18 mouse cellular contexts compared by ENCODE assay signal in genomic region chr4:104835096-104835495, GRCm38 (mm10). TPM values are rescaled to one million over a fixed set of nuclear protein-coding genes. Genes with fewer than 3 reads are reported as not detected.
A peak's percentile ranks its signal among the peaks of the same experiment; 100 is the strongest.
DNase-seq lines count a peak whose midpoint lies in the region; ATAC-seq and TF ChIP-seq lines count a peak whose summit lies in the region.
"Had no signal": no experiment of that assay in that cellular context is flagged by ENCODE, and none has a peak within 500 bp of the region (broad histone marks: within the 10 kb centered on the region; RNA-seq: fewer than 3 reads in every experiment).

No protein-coding gene starts in this region.

- H3K4me2 ChIP-seq in liver, embryonic 11.5 days: no peak overlapping the region
- H3K4me2 ChIP-seq in forebrain, embryonic 13.5 days: no peak overlapping the region
- no peak overlapping the region for H3K4me2 ChIP-seq in hindbrain, postnatal 0 days (ENCODE audit: low read depth, low read length)
- no peak overlapping the region for H3K4me2 ChIP-seq in stomach, postnatal 0 days (replicated peaks; ENCODE audit: low read depth)
- no peak overlapping the region for H3K4me2 ChIP-seq in kidney, embryonic 15.5 days
- H3K4me2 ChIP-seq: embryonic facial prominence, embryonic 15.5 days; limb, embryonic 13.5 days; lung, embryonic 15.5 days had no signal

- no peaks in the 10 kb centered on the region for H3K79me2 ChIP-seq in liver, adult 2 months (ENCODE audit: control insufficient read depth, insufficient read depth, low read length)

- no peak for TF ChIP-seq POLR2A in liver, adult 2 months (IDR thresholded peaks at IDR 0.05; ENCODE audit: extremely low read depth, insufficient read depth, low read length)

- peaks cover 13% of the 10 kb centered on the region for H3K4me1 ChIP-seq in liver, adult 2 months (ENCODE audit: control insufficient read depth, insufficient read depth, low read length)
- no peaks in the 10 kb centered on the region for H3K4me1 ChIP-seq in liver, embryonic 11.5 days (replicated peaks; ENCODE audit: control insufficient read depth, insufficient read depth, low read length)
- peaks cover 14% of the 10 kb centered on the region for H3K4me1 ChIP-seq in forebrain, embryonic 13.5 days
- no peaks in the 10 kb centered on the region for H3K4me1 ChIP-seq in hindbrain, postnatal 0 days (ENCODE audit: insufficient read depth, low read length)
- H3K4me1 ChIP-seq in stomach, postnatal 0 days (replicated peaks; ENCODE audit: control insufficient read depth, insufficient read depth): no peaks in the 10 kb centered on the region
- H3K4me1 ChIP-seq in kidney, embryonic 15.5 days: no peaks in the 10 kb centered on the region
- H3K4me1 ChIP-seq: embryonic facial prominence, embryonic 15.5 days; limb, embryonic 13.5 days; lung, embryonic 15.5 days had no signal

- peak; percentile 59 for DNase-seq in liver, adult 2 months (ENCODE audit: extremely low read depth, low read depth, low spot score)
- DNase-seq in liver, embryonic 11.5 days (ENCODE audit: low spot score): no peak
- DNase-seq in hindbrain, postnatal 0 days (ENCODE audit: low spot score): peak; percentile 71
- peak; percentile 45 for DNase-seq in retina, embryonic 14.5 days (ENCODE audit: low spot score)
- DNase-seq in stomach, postnatal 0 days (ENCODE audit: low spot score): no peak
- DNase-seq: adrenal gland, postnatal 14 days; cerebellum, adult 11-12 months; gastrocnemius, adult 2 months; kidney, postnatal 36 days; thymus, adult 18-20 months had no signal

- H3K27ac ChIP-seq in liver, adult 2 months (replicated peaks; ENCODE audit: insufficient read depth, low read depth, low read length): no peak overlapping the region
- no peak overlapping the region for H3K27ac ChIP-seq in liver, embryonic 11.5 days (ENCODE audit: low read depth, low read length)
- no peak overlapping the region for H3K27ac ChIP-seq in forebrain, embryonic 13.5 days
- H3K27ac ChIP-seq in hindbrain, postnatal 0 days: peak overlapping the region; percentile 41; the same call in 1 of the 2 replicates
- no peak overlapping the region for H3K27ac ChIP-seq in stomach, postnatal 0 days (replicated peaks)
- no peak overlapping the region for H3K27ac ChIP-seq in kidney, embryonic 15.5 days
- H3K27ac ChIP-seq: embryonic facial prominence, embryonic 15.5 days; gastrocnemius, adult 2 months; limb, embryonic 13.5 days; lung, embryonic 15.5 days had no signal

- no peak for TF ChIP-seq EP300 in stomach, postnatal 0 days (optimal IDR thresholded peaks at IDR 0.05)

- no peaks in the 10 kb centered on the region for H3K27me3 ChIP-seq in liver, adult 2 months (ENCODE audit: control insufficient read depth, insufficient read depth, low read length)
- H3K27me3 ChIP-seq in liver, embryonic 11.5 days (replicated peaks; ENCODE audit: control insufficient read depth, insufficient read depth, low read length): no peaks in the 10 kb centered on the region
- H3K27me3 ChIP-seq in forebrain, embryonic 13.5 days: no peaks in the 10 kb centered on the region
- H3K27me3 ChIP-seq in hindbrain, postnatal 0 days (ENCODE audit: insufficient read depth, low read length): no peaks in the 10 kb centered on the region
- no peaks in the 10 kb centered on the region for H3K27me3 ChIP-seq in stomach, postnatal 0 days (ENCODE audit: control insufficient read depth, insufficient read depth, low read length)
- no peaks in the 10 kb centered on the region for H3K27me3 ChIP-seq in kidney, embryonic 15.5 days
- H3K27me3 ChIP-seq: embryonic facial prominence, embryonic 15.5 days; limb, embryonic 13.5 days; lung, embryonic 15.5 days had no signal

- TF ChIP-seq CTCF in liver, adult 2 months (IDR thresholded peaks at IDR 0.05; ENCODE audit: low read depth, low read length): no peak
- TF ChIP-seq CTCF in hindbrain, postnatal 0 days (IDR thresholded peaks at IDR 0.05; ENCODE audit: low read depth): no peak
- TF ChIP-seq CTCF in stomach, postnatal 0 days (IDR thresholded peaks at IDR 0.05; ENCODE audit: low read depth): no peak

- H3K9ac ChIP-seq in liver, adult 2 months (ENCODE audit: low read depth, low read length): no peak overlapping the region
- H3K9ac ChIP-seq in liver, embryonic 11.5 days (ENCODE audit: low read depth, low read length): no peak overlapping the region
- no peak overlapping the region for H3K9ac ChIP-seq in forebrain, embryonic 13.5 days
- no peak overlapping the region for H3K9ac ChIP-seq in hindbrain, postnatal 0 days (replicated peaks; ENCODE audit: low read length)
- H3K9ac ChIP-seq in stomach, postnatal 0 days (ENCODE audit: low read length): no peak overlapping the region
- H3K9ac ChIP-seq in kidney, embryonic 15.5 days: no peak overlapping the region
- H3K9ac ChIP-seq: embryonic facial prominence, embryonic 15.5 days; limb, embryonic 13.5 days; lung, embryonic 15.5 days had no signal

- H3K9me3 ChIP-seq in liver, embryonic 11.5 days (ENCODE audit: control insufficient read depth, low read length): no peaks in the 10 kb centered on the region
- H3K9me3 ChIP-seq in forebrain, embryonic 13.5 days (replicated peaks): no peaks in the 10 kb centered on the region
- no peaks in the 10 kb centered on the region for H3K9me3 ChIP-seq in hindbrain, postnatal 0 days (ENCODE audit: low read length)
- no peaks in the 10 kb centered on the region for H3K9me3 ChIP-seq in stomach, postnatal 0 days (ENCODE audit: control insufficient read depth, low read length)
- no peaks in the 10 kb centered on the region for H3K9me3 ChIP-seq in kidney, embryonic 15.5 days (replicated peaks)
- H3K9me3 ChIP-seq: embryonic facial prominence, embryonic 15.5 days; limb, embryonic 13.5 days; lung, embryonic 15.5 days had no signal

- ATAC-seq in liver, embryonic 11.5 days (replicated peaks; ENCODE audit: low FRiP score): no peak
- ATAC-seq in forebrain, embryonic 13.5 days: peak; percentile 82
- peak; percentile 75 for ATAC-seq in hindbrain, postnatal 0 days
- ATAC-seq in stomach, postnatal 0 days (ENCODE audit: low FRiP score, low TSS enrichment): no peak
- ATAC-seq in erythroid progenitor cell, adult 5-6 weeks (replicated peaks; ENCODE audit: low FRiP score, poor library complexity, severe bottlenecking): no peak
- no peak for ATAC-seq in kidney, embryonic 15.5 days (replicated peaks; ENCODE audit: low FRiP score)
- ATAC-seq: CD4-positive, CD25-positive, alpha-beta regulatory T cell, adult 4 months had no signal

- no peak overlapping the region for H3K4me3 ChIP-seq in liver, adult 2 months (ENCODE audit: insufficient read depth, low read depth, low read length)
- no peak overlapping the region for H3K4me3 ChIP-seq in liver, embryonic 11.5 days (ENCODE audit: low read depth, low read length)
- no peak overlapping the region for H3K4me3 ChIP-seq in forebrain, embryonic 13.5 days
- no peak overlapping the region for H3K4me3 ChIP-seq in hindbrain, postnatal 0 days (ENCODE audit: low read length)
- no peak overlapping the region for H3K4me3 ChIP-seq in stomach, postnatal 0 days (ENCODE audit: low read depth, low read length)
- no peak overlapping the region for H3K4me3 ChIP-seq in kidney, embryonic 15.5 days (replicated peaks)
- H3K4me3 ChIP-seq: embryonic facial prominence, embryonic 15.5 days; gastrocnemius, adult 2 months; limb, embryonic 13.5 days; lung, embryonic 15.5 days had no signal

- WGBS in liver, adult 2 months: 63% methylated on average over 5 of the region's 5 CpGs
- WGBS in liver, embryonic 11.5 days: 63% methylated on average over 5 of the region's 5 CpGs
- WGBS in forebrain, embryonic 13.5 days: 10% methylated on average over 5 of the region's 5 CpGs
- WGBS in hindbrain, postnatal 0 days: 13% methylated on average over 5 of the region's 5 CpGs
- WGBS in stomach, postnatal 0 days: 66% methylated on average over 5 of the region's 5 CpGs
- WGBS in kidney, embryonic 15.5 days: 63% methylated on average over 5 of the region's 5 CpGs

- H3K36me3 ChIP-seq in liver, adult 2 months (ENCODE audit: control insufficient read depth, insufficient read depth, low read length): peaks cover 64% of the 10 kb centered on the region
- no peaks in the 10 kb centered on the region for H3K36me3 ChIP-seq in liver, embryonic 11.5 days (ENCODE audit: control insufficient read depth, insufficient read depth, low read length)
- H3K36me3 ChIP-seq in forebrain, embryonic 13.5 days (ENCODE audit: poor library complexity, severe bottlenecking): no peaks in the 10 kb centered on the region
- no peaks in the 10 kb centered on the region for H3K36me3 ChIP-seq in hindbrain, postnatal 0 days (ENCODE audit: insufficient read depth, low read length)
- no peaks in the 10 kb centered on the region for H3K36me3 ChIP-seq in stomach, postnatal 0 days (ENCODE audit: control insufficient read depth, insufficient read depth, low read length)
- no peaks in the 10 kb centered on the region for H3K36me3 ChIP-seq in kidney, embryonic 15.5 days
- H3K36me3 ChIP-seq: embryonic facial prominence, embryonic 15.5 days; limb, embryonic 13.5 days; lung, embryonic 15.5 days had no signal

RNA-seq across cellular contexts. Expression of gene Gm17662, which starts 22.0 kb away (rescaled TPM):
- total RNA-seq in liver, adult 2 months (2014; rRNA removed): not detected in 2 replicates
- polyA plus RNA-seq in liver, adult 2 months (2012; rRNA removed): not detected in 2 replicates
- polyA plus RNA-seq in liver, embryonic 11.5 days (2014; fragmentation: Nextera tagmentation; extraction: Ambion mirVana): not detected in 2 replicates
- not detected in 2 replicates for polyA plus RNA-seq in forebrain, embryonic 13.5 days (2015; fragmentation: Nextera tagmentation; extraction: Ambion mirVana)
- total RNA-seq in hindbrain, postnatal 0 days (2014; rRNA removed): not detected in 2 replicates
- not detected in 2 replicates for polyA plus RNA-seq in hindbrain, postnatal 0 days (2015; fragmentation: Nextera tagmentation; extraction: Ambion mirVana)
- polyA plus RNA-seq in stomach, postnatal 0 days (2015; fragmentation: Nextera tagmentation; extraction: Ambion mirVana): not detected in 2 replicates
- not detected in 2 replicates for total RNA-seq in erythroid progenitor cell, adult 5-6 weeks (2015; ENCODE audit: low replicate concordance)
- total RNA-seq in erythroid progenitor cell, adult 5-6 weeks (2017; ENCODE audit: low replicate concordance): not detected in 2 replicates
- not detected in 2 replicates for polyA plus RNA-seq in kidney, embryonic 15.5 days (2015; fragmentation: Nextera tagmentation; extraction: Ambion mirVana)
- total RNA-seq: adrenal gland, postnatal 14 days; gastrocnemius, adult 2 months had no signal
- polyA plus RNA-seq: CD4-positive, CD25-positive, alpha-beta regulatory T cell, adult 4 months; embryonic facial prominence, embryonic 15.5 days; limb, embryonic 13.5 days; lung, embryonic 15.5 days; spleen, adult 2 months had no signal

RNA-seq across cellular contexts. Expression of gene C8a, which starts 41.1 kb away (rescaled TPM):
- total RNA-seq in liver, adult 2 months (2014; rRNA removed): 231 and 250 TPM in 2 replicates
- polyA plus RNA-seq in liver, adult 2 months (2012; rRNA removed): 56.6 and 71.3 TPM in 2 replicates
- 7.5 and 8.7 TPM in 2 replicates for polyA plus RNA-seq in liver, embryonic 11.5 days (2014; fragmentation: Nextera tagmentation; extraction: Ambion mirVana)
- polyA plus RNA-seq in forebrain, embryonic 13.5 days (2015; fragmentation: Nextera tagmentation; extraction: Ambion mirVana): not detected in 2 replicates
- total RNA-seq in hindbrain, postnatal 0 days (2014; rRNA removed): not detected in 2 replicates
- 0.04 TPM in 1 of 2 replicates, not detected in the other for polyA plus RNA-seq in hindbrain, postnatal 0 days (2015; fragmentation: Nextera tagmentation; extraction: Ambion mirVana)
- polyA plus RNA-seq in stomach, postnatal 0 days (2015; fragmentation: Nextera tagmentation; extraction: Ambion mirVana): 0.06 TPM in 1 of 2 replicates, not detected in the other
- not detected in 2 replicates for total RNA-seq in erythroid progenitor cell, adult 5-6 weeks (2015; ENCODE audit: low replicate concordance)
- not detected in 2 replicates for total RNA-seq in erythroid progenitor cell, adult 5-6 weeks (2017; ENCODE audit: low replicate concordance)
- polyA plus RNA-seq in kidney, embryonic 15.5 days (2015; fragmentation: Nextera tagmentation; extraction: Ambion mirVana): 0.19 and 0.23 TPM in 2 replicates
- total RNA-seq: gastrocnemius, adult 2 months had no signal
- polyA plus RNA-seq: CD4-positive, CD25-positive, alpha-beta regulatory T cell, adult 4 months; embryonic facial prominence, embryonic 15.5 days; limb, embryonic 13.5 days; lung, embryonic 15.5 days; spleen, adult 2 months had no signal

Comparison
In these comparisons a context has a peak if more than half of its experiments do, and no peak if none do; other contexts are left out.
1. DNase-seq: peak in liver, adult 2 months (single experiment), hindbrain, postnatal 0 days (single experiment) and retina, embryonic 14.5 days (single experiment); none in liver, embryonic 11.5 days (single experiment) and stomach, postnatal 0 days (single experiment).
2. ATAC-seq: peak in forebrain, embryonic 13.5 days (single experiment) and hindbrain, postnatal 0 days (single experiment); none in liver, embryonic 11.5 days (single experiment), stomach, postnatal 0 days (single experiment), erythroid progenitor cell, adult 5-6 weeks (single experiment) and kidney, embryonic 15.5 days (single experiment).